Mouse (Mus musculus) cerebellum, adult 2 months (tissue): ENCODE data around the gene Gck.

Source experiments
- CTCF ChIP-seq: fragments of 200-500 bp; IDR thresholded peaks from 2 replicates; pipeline ENCODE4 v1.5.1; 2011; ENCODE audit warnings: low read depth, mild to moderate bottlenecking, control low read depth, low read length, moderate library complexity, borderline replicate concordance; ENCODE audit not compliant: insufficient read depth
- POLR2A ChIP-seq: fragments of 200-500 bp; IDR thresholded peaks from 2 replicates; pipeline ENCODE4 v1.6.1; 2011; ENCODE audit warnings: low read length, control low read depth, borderline replicate concordance; ENCODE audit not compliant: insufficient read depth

- TF ChIP-seq POLR2A (no peak), CTCF (no peak)
Observed at GRCm38 (mm10) chr11:5904871-5905270, 45.0 kb downstream of the Gck start.
